Mouse (Mus musculus) brain, adult 2 months (tissue): Measurements from ENCODE around the gene Gm11634.
"Not testable (repeated sequence)": the region's sequence is repeated elsewhere in the genome, so short reads cannot be mapped to it uniquely, and the experiment has no call there.

ENCODE experiments used
- DNase-seq: peaks from one replicate; pipeline ENCODE4 v3.0.0; 2011; ENCODE audit warnings: low read depth, low spot score

The Gm11634 gene

GRCm38 (mm10) chr11:101616948-101617767 is 18.1 kb upstream of the Gm11634 start:
- peak; percentile 40 for DNase-seq

GRCm38 (mm10) chr11:101616104-101616503 is 17.0 kb upstream of the Gm11634 start:
- no peak for DNase-seq

- DNase-seq: no peak
Measured at GRCm38 (mm10) chr11:101615380-101615779, 16.3 kb upstream of the Gm11634 start.

- DNase-seq: no peak
Measured at GRCm38 (mm10) chr11:101614116-101614515, 15.1 kb upstream of the Gm11634 start.

DNA sequence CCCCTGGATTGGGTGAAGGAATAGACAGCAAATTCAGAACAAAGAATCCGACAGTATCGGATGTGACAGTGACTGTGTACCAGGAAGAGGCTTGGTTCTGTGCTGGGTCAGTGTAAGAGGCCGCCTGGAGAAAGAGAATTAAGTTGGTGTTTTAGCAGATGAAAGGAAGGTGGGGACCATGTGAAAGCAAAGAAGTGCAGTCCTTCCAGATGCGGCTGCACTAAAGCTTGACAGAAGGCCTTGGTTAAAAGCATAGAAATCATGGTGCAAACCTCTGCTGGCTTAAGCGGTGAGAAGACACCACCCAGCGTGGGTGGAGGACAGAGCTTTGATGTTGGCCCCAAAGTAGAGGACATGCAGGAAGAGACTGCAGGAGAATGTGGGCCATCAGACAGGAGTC is 14.5 kb upstream of the Gm11634 start:
- peak; percentile 29 for DNase-seq

GRCm38 (mm10) chr11:101610445-101610844 is 11.4 kb upstream of the Gm11634 start:
- no peak for DNase-seq

DNA sequence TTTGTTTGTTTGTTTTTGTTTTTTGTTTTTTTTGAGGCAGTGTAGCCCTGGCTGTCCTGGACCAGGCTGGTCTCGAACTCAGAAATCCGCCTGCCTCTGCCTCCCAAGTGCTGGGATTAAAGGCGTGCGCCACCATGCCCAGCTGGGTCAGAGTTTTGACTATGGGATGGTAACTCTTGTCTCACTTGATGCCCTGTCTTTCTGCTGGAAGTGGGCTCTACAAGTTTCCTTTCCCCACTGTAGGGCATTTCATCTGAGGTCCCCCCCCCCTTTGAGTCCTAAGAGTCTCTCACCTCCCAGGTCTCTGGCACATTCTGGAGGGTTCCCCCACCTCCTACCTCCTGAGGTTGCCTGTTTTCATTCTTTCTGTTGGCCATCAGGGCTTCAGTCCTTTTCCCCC is 8.1 kb upstream of the Gm11634 start:
- not testable (repeated sequence) for DNase-seq

DNA sequence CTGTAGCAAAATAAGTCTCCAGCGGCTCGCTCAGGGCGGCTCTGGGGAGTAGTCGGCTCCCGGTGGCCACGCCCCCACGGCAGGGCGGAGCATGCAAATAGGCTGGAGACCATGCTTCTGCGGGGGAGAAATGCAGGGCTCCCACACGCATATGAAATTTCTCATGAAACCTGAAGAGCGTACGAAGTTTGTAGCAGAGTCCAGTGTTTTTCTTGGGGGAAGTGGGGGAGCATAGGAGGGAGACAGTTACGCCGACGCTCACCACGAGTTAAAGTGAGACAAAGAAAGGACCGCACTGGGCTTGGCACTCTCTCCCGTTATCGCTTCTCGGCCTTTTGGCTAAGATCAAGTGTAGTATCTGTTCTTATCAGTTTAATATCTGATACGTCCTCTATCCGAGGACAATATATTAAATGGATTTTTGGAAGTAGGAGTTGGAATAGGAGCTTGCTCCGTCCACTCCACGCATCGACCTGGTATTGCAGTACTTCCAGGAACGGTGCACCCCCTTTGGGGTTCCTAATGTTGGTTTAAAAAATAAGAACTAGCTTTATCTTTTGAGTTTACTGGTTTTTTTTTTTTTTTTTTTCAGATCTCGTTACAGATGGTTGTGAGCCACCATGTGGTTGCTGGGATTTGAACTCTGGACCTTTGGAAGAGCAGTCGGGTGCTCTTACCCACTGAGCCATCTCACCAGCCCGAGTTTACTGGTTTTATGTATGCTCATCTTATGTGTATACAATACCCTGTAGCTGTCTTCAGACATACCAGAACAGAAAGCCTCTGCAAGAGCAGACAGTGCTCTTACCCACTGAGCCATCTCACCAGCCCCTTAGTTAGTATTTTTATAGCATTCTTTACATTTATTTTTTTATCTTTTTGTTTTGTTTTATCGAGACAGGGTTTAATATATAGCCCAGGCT is 5.7 kb upstream of the Gm11634 start:
- peak; percentile 64 for DNase-seq

- no peak for DNase-seq
Measured at GRCm38 (mm10) chr11:101604116-101604515, 5.1 kb upstream of the Gm11634 start.

DNA sequence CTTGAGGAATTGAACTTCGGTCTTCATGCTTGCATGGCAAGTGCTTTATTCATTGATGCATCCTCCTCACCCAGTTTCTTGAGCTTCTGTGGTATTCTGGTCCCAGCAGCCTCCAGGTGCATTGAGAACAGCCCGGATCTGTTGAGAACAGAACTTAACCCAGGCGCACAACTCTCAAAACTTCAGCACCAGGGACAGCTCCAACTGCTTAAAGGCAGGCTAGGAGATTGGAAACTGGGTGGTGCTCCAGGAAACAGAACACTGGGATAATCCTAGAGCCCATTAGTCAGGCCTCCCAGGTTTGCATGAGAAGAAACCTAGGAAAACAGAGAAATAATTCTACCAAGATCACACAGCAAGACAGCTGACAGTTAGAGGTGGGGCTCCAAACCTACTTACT is 3.4 kb upstream of the Gm11634 start:
- DNase-seq: peak; percentile 24

DNA sequence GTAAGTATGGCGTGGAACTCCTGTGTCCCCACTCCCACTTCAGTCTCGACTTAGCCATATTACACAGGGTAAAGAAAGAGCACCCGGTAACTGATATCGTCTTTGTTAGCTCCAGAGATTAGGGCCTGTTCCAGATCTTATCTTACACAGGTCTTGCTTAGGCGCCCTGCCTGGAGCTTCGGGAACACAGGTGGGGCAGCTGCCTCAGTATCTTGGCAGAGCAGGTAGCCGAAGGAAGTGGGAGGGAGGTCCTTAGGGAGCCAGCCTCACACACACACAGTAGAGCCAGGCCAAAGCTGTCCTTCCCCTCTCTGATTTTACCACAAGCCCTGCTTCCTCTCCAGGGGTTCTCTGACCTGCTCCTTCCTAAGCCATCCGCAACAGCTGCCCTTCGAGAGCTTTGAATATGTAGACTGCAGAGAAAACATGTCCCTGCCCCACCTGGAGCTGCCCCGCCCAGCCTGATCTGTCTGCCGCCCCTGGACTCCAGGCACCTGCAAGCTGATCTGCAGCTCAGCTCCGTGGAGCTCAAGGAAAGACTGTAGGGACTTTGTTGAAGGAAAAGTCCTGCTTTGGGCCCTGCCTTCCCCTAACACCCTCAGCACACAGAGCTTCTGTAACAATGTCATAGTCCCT is 8.9 kb downstream of the Gm11634 start:
- DNase-seq: no peak

DNA sequence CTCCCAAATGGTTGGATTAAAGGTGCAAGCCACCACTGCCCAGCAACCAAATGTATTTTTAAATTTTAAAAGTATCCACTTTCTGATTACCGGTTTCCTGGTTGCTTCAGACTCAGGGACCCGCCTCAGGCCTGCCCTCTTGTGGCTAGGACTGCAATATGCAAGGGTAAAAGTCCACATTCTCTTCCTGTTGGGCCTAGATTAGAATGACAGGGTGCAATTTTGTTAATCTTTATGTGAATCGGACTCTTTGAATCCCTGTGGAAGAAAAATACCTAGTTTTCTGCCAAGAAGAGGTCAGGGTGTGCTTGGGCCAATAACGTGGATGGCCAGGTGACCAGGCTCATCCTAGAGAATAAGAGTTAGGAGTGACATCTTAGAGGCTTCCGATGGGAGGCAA is 9.6 kb downstream of the Gm11634 start:
- peak; percentile 67 for DNase-seq

DNA sequence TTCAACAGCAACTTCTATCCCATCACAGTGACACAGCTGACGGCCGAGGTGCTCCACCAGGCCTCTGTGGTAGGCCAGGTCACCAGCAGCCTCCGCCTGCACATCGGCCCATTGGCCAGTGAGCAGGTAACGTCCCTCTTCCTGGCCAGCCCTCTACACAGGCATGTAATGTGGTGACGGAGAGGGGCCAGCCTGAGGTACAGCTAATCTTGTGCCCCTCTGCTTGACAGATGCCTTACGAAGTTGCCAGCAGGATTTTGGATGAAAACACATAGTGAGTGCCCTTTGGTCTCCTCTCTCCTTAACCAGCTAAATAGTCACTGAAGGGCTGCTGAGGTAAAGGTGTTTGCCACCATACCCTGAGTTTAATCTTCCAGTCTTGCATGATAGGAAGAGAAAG is 10.2 kb downstream of the Gm11634 start:
- no peak for DNase-seq

DNA sequence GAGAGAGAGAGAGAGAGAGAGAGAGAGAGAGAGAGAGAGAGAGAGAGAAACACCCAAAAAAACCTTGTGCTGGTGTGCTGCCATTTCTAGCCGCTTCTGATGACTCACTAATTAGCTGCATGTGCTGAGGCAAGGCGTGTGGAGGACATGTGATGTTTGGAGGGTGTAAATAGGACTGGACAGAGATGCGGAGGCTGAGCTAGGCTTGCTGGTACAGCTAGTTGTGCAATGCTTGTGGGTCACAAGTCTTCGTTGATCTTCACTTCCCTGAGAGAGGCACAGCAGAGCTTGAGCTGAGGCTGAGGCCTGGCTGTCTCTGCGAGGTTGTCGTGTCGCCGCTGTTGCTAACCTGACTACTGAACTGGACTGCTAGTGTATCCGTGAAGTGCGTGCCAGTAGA is 11.4 kb downstream of the Gm11634 start:
- DNase-seq: peak; percentile 84

GRCm38 (mm10) chr11:101585805-101586204 is 13.3 kb downstream of the Gm11634 start:
- no peak for DNase-seq

GRCm38 (mm10) chr11:101585031-101585430 is 14.0 kb downstream of the Gm11634 start:
- DNase-seq: not testable (repeated sequence)

- DNase-seq: no peak
Measured at GRCm38 (mm10) chr11:101583205-101583604, 15.9 kb downstream of the Gm11634 start.

DNA sequence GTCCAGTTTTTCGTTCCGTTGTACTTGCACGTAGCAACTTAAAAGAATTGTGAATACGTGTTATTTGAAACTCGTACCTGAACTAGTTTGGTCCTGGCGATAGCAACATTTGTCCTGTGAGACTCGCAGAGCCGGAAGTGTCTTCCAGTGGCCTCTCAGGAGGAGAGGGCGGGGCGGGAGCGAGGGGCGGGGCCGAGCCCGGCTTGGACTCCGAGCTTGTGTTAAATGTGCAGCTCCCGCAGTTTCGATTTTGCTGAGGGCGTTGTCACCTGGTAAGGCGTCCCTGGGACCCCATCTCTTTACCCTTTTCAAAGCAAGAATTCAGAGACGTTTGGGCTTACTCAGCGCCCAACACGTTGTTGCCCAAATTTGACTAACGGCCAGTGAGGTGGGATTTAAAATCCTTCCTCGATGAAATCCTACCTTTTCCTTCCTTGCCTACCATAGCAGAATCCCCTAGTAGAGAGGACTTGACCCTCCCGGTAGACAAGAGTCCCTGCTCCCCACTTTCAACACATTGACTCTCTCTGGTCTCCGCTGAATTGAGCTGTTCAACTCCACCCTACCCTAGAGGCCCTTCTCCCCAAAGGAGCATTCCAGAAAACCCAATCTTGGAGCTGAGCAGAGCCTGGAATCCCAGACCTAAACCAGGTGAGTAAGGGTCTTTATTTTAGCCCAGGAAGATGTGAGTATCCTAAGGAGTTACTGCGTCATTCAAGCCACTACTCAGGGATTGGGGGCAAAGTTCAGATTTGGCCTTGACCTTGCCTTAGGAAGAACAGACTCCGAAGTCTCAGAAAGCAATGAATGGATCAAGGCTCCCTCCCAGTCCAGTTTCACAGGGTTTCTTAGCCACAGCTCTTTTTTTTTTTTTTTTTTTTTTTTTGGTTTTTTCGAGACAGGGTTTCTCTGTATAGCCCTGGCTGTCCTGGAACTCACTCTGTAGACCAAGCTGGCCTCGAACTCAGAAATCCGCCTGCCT is 16.7 kb downstream of the Gm11634 start, which contains the start of gene Tmem106a:
Gene Tmem106a (plus strand): TSS at position 189 of the 982 bp plus-strand sequence.
- peak; percentile 25 for DNase-seq

DNA sequence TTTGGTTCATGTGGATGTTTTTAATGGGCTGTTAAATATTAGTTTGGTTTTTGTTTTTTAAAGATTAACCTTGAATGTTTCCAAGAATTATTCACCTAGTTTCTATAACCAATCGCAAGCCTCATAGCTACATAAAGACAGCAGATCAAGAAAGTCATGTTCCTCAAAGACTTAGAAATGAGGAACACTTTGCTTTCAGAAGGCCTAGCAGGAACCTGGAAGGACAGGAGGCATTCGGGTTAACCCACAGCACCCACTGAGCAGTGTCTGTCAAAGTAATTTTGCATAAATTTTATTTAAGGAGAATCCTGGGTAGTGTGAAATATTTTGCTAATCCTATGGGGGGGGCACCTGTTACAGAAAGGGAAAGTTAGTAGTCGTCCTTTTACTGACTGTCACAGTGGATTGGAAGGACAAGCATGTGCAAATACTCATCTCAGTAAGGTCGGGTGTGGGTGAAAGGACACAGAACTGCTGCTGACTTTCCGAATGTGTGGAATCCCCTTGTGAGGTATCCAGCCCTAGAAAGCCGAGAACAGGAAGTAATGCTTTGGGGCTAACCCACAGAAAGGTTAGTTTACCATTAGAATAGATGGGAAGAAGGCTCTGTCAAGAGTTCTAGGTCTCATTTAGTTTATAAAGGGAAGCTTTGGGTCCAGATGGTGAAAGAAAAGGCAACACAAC is 17.8 kb downstream of the Gm11634 start:
- no peak for DNase-seq

DNA sequence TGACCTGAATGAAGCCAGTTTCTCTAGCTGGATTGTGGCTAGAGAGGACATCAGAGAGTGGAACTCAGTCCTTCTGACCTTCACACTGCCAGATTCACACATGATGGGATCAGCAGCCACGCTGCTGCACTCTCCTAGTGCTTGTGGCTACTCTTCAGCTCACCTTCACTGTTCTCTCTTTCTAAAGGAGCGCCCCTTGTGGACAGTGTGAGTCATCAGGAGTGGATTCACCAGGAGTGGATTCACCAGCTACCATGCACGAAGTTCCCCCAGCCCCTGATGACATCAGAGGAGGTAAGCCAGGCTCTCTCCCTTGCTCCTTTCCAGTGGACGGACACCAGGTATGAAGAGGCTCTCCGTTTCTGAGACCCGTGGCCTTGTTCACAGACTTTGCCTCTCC is 22.9 kb downstream of the Gm11634 start:
- DNase-seq: no peak
